Mouse (Mus musculus) midbrain, embryonic 13.5 days (tissue): ENCODE measurements at regions not wholly inside any gene's neighbourhood (a gene's known extent, or its start where the extent isn't known, plus 50 kb on each side); places are given as distances from the start of the nearest gene placed in this dataset.

Source experiments
- ATAC-seq: fragments of 200-750 bp; cut with Nextera tagmentation; 2 replicates; pipeline ENCODE4 v1.8.0; 2017; ENCODE audit warnings: mild to moderate bottlenecking, moderate TSS enrichment, moderate library complexity
- H3K27ac ChIP-seq: fragments of 300-500 bp; sonication (generic); 2 replicates; pipeline ENCODE4 v1.5.1; 2015; ENCODE audit warnings: inconsistent platforms, mild to moderate bottlenecking, moderate library complexity
- H3K27me3 ChIP-seq: fragments of 300-500 bp; sonication (generic); 2 replicates; pipeline ENCODE4 v1.6.1; 2015; ENCODE audit warnings: mild to moderate bottlenecking, inconsistent platforms
- H3K36me3 ChIP-seq: fragments of 300-500 bp; sonication (generic); 2 replicates; pipeline ENCODE4 v1.6.1; 2015; ENCODE audit warnings: mild to moderate bottlenecking, inconsistent platforms
- H3K4me1 ChIP-seq: fragments of 300-500 bp; sonication (generic); replicated peaks from 2 replicates; pipeline ENCODE4 v1.6.1; 2015; ENCODE audit warnings: inconsistent platforms
- H3K4me2 ChIP-seq: fragments of 300-500 bp; sonication (generic); replicated peaks from 2 replicates; pipeline ENCODE4 v1.6.1; 2015; ENCODE audit warnings: moderate library complexity, mild to moderate bottlenecking, inconsistent platforms
- H3K4me3 ChIP-seq: fragments of 300-500 bp; sonication (generic); replicated peaks from 2 replicates; pipeline ENCODE4 v1.5.1; 2015; ENCODE audit warnings: mild to moderate bottlenecking, inconsistent platforms
- H3K9ac ChIP-seq: fragments of 300-500 bp; sonication (generic); replicated peaks from 2 replicates; pipeline ENCODE4 v1.6.1; 2015; ENCODE audit warnings: mild to moderate bottlenecking, inconsistent platforms
- H3K9me3 ChIP-seq: fragments of 300-500 bp; sonication (generic); 2 replicates; pipeline ENCODE4 v1.6.1; 2016; ENCODE audit warnings: mild to moderate bottlenecking, inconsistent platforms
- WGBS: fragments of 180-500 bp; shearing (Covaris S2); methylation state at CpG from one replicate; pipeline ENCODE4 v1.1.7; 2015; 5-methylcytosine and 5-hydroxymethylcytosine counted together

DNA sequence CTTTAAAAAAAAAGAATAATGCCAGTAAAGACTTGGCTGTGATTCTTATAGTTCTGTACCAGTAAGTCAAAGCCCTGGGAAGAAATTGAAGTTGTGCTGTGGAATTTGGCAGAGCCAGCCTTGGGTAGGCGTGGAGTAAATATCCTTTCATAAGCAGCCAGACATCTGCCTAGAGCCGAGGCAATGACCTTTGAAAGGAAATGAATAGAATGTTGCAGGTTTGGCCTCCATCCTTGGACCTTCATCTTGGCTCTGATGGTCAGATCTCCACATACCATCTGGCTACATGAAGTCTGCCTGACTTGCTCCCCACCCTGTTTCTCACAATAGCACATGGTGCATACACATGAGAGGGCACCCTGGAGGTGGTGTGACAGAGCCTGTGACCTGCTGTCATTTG is 174.9 kb upstream of the Nmur2 start:
- H3K4me3 ChIP-seq = no peak overlapping the region
- no peak overlapping the region for H3K9ac ChIP-seq
- no peaks in the 10 kb centered on the region for H3K27me3 ChIP-seq
- H3K36me3 ChIP-seq = no peaks in the 10 kb centered on the region
- H3K9me3 ChIP-seq = no peaks in the 10 kb centered on the region; the same call in 1 of the 2 replicates
- H3K4me1 ChIP-seq = no peaks in the 10 kb centered on the region
- no peak overlapping the region for H3K27ac ChIP-seq
- ATAC-seq = no peak
- WGBS = 95% methylated on average over 2 of the region's 2 CpGs
- no peak overlapping the region for H3K4me2 ChIP-seq

DNA sequence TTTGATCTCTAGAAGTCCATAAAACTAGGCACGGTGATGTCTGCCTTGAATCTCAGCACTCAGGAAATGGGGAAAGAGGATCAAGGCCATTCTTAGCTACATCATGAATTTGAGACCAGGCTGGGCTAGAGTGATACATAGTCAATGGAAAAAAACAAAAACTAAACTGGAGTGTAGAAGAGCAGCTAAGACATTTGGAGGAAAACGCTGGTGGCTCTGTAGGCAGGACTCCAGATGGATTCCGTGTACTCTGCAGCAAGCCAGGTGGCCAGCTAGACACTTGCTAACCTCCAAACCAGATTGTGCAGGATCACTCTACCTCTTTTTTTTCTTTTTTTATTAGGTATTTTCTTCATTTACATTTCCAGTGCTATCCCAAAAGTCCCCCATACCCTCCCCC is 161.0 kb upstream of the Nmur2 start:
- Histone ChIP-seq H3K4me3 (no peak overlapping the region), H3K4me2 (no peak overlapping the region), H3K9ac (no peak overlapping the region), H3K27me3 (no peaks in the 10 kb centered on the region), H3K36me3 (no peaks in the 10 kb centered on the region), H3K4me1 (no peaks in the 10 kb centered on the region), H3K27ac (no peak overlapping the region), H3K9me3 (no peaks in the 10 kb centered on the region)
- 93% methylated on average over 3 of the region's 3 CpGs for WGBS
- no peak for ATAC-seq

DNA sequence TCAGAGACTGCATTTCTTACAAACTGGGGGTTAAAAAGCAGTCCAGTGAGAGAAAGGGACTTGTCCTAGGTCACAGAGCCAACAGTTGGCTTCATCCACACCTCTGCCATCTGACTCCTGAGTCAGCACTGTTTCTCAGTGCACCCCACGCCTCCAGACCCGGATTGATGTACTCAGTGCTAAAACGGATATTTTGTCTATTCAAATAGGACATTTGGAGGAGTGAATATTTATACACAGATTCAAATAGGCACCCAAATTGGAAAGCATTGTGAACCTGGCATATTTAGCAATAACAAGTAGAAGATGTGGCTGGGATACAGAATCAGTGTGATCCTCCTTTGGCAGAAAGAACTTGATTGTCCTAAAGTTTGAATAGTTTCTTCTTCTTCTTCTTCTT is 154.5 kb upstream of the Nmur2 start:
- H3K9me3 ChIP-seq = no peaks in the 10 kb centered on the region
- no peak for ATAC-seq
- H3K4me2 ChIP-seq = no peak overlapping the region
- no peak overlapping the region for H3K9ac ChIP-seq
- no peaks in the 10 kb centered on the region for H3K27me3 ChIP-seq
- H3K4me3 ChIP-seq = no peak overlapping the region
- no peaks in the 10 kb centered on the region for H3K36me3 ChIP-seq
- no peaks in the 10 kb centered on the region for H3K4me1 ChIP-seq
- 83% methylated on average over 3 of the region's 3 CpGs for WGBS
- H3K27ac ChIP-seq = no peak overlapping the region

DNA sequence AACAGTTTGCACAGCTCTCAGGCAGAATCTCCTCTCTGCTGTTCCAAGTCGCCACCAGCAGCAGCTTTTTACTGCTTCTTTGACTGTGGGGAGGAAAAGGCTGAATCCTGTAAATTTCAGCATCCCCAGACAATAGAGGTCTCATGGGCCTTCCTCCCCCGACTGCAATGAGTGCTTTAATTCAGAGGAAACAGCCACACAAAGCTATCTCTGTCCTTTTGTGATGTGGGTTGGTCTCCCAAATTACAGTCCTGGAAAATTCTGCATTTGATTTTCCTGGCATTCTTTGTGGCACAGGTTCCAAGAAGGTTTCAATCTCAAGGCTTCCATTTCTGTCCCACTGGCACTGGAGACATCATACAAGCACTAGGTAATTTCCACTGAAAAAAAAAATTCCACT is 152.6 kb upstream of the Nmur2 start:
- Histone ChIP-seq H3K9me3 (no peaks in the 10 kb centered on the region), H3K27me3 (no peaks in the 10 kb centered on the region), H3K27ac (no peak overlapping the region), H3K9ac (no peak overlapping the region), H3K4me1 (no peaks in the 10 kb centered on the region), H3K4me2 (no peak overlapping the region), H3K36me3 (no peaks in the 10 kb centered on the region), H3K4me3 (no peak overlapping the region)
- 60% methylated on average over 2 of the region's 2 CpGs for WGBS
- ATAC-seq = no peak

DNA sequence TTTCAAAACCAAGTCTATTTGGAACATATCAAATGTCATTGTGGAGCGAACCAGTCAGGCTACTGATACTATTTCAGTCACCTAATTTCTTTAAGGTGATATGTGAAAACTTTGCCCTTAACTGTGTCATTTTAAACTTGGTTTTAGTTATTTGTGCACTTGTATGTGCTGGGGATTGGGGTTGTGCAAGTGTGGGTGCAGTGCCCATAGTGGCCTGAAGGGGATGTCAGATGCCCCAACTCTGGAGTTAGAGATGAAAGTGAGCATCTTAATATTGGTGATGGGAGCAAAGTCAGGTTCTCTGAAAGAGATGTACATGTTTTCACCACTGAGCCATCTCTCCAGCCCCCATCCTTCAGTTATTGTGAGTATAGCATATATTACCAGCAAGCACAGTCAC is 133.1 kb upstream of the Nmur2 start:
- Histone ChIP-seq H3K4me2 (no peak overlapping the region), H3K27me3 (no peaks in the 10 kb centered on the region), H3K4me3 (no peak overlapping the region), H3K9me3 (no peaks in the 10 kb centered on the region), H3K27ac (no peak overlapping the region), H3K4me1 (no peaks in the 10 kb centered on the region), H3K9ac (no peak overlapping the region), H3K36me3 (no peaks in the 10 kb centered on the region)
- 92% methylated on average over 1 of the region's 1 CpGs for whole genome bisulfite sequencing
- no peak for ATAC-seq

DNA sequence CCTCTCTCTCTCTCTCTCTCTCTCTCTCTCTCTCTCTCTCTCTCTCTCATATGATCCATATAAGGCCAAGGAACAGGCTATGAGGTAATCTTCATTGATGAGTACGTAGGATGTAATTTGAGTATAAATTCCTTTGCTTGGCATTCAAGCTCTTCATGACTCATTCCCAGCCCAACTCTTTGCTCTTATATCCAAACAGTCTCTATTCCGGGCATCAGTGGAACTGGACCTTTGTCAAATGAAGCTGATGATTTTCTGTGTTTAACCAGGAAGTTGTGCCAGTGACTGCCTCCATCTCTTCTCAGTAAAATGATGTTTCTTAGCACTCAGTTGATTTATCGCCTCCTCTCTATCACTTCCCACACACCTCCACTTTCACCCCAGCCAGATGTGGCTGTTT is 132.4 kb upstream of the Nmur2 start:
- Histone ChIP-seq H3K9me3 (no peaks in the 10 kb centered on the region), H3K4me2 (no peak overlapping the region), H3K4me3 (no peak overlapping the region), H3K27ac (no peak overlapping the region), H3K9ac (no peak overlapping the region), H3K36me3 (no peaks in the 10 kb centered on the region), H3K4me1 (no peaks in the 10 kb centered on the region), H3K27me3 (no peaks in the 10 kb centered on the region)
- WGBS = 86% methylated on average over 3 of the region's 3 CpGs
- no peak for ATAC-seq

DNA sequence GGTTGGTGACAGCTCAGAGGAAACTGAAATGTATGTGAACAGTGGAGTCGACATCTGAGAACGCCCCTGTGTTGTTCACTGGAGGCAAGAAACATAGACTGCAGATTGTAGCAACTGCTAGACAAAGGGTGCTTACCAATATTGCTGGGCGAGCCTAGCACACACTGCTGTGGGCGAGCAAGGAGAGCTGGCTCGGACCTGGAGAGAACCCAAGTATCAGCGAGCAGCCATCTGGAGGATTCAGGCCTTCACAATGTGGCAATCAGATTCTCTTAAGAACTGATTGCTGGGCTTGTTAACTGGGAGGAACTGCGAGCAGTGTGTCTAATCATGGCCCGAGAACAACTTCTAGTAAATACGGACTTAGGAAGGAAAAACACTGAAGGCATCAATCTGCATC is 128.8 kb upstream of the Nmur2 start:
- WGBS = 77% methylated on average over 9 of the region's 9 CpGs
- Histone ChIP-seq H3K36me3 (no peaks in the 10 kb centered on the region), H3K27me3 (no peaks in the 10 kb centered on the region), H3K27ac (no peak overlapping the region), H3K4me1 (0 out of 2 replicates have a peak, but pooled peaks cover 9% of the 10 kb centered on the region), H3K9me3 (no peaks in the 10 kb centered on the region), H3K4me2 (no peak overlapping the region), H3K4me3 (no peak overlapping the region), H3K9ac (no peak overlapping the region)
- no peak for ATAC-seq

DNA sequence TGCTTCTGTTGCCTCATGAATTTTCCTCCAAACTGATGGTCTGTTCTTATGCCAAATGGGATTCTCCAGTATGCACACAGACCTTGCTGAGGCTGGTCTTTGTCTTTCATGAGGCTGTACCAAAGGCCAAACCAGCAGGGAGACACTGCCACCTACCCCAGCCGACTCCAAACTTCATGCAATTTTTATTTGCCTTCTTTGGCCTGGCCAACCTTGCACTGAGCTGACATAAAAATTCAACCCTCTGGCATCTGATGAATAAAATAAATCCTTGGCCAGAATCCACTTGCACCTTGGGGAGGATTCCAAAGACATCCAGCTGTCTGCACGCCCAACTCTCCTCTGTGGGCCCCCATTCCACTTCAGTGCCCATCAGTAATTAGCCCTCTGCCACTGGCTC is 126.0 kb upstream of the Nmur2 start:
- no peak overlapping the region for H3K4me2 ChIP-seq
- no peaks in the 10 kb centered on the region for H3K9me3 ChIP-seq
- no peak overlapping the region for H3K9ac ChIP-seq
- no peaks in the 10 kb centered on the region for H3K27me3 ChIP-seq
- H3K4me1 ChIP-seq = 0 out of 2 replicates have a peak, but pooled peaks cover 9% of the 10 kb centered on the region
- no peaks in the 10 kb centered on the region for H3K36me3 ChIP-seq
- peak overlapping the region; percentile 58 for H3K27ac ChIP-seq
- ATAC-seq = no peak
- no peak overlapping the region for H3K4me3 ChIP-seq
- 30% methylated on average over 2 of the region's 2 CpGs for WGBS

DNA sequence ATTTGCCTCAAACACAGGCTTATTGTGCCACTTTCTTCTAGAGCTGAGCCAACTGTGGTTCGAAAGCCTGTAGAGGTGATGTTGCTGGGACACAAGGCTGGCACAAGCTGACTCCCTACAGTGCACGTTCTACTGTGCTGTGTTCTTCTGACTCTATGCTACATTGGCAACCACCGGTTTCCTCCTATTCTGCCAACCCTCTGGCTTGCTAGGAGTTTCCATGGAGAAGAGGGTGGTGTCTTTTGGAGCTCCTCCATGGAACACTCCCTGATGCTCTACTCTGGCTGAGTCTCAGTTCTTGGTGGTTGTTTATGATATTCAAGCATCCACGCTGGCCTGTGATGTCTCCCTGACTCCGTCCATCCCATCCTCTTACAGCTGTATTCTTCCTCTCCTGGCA is 124.9 kb upstream of the Nmur2 start:
- no peak overlapping the region for H3K27ac ChIP-seq
- no peak overlapping the region for H3K9ac ChIP-seq
- WGBS = 88% methylated on average over 5 of the region's 5 CpGs
- 0 out of 2 replicates have a peak, but pooled peaks cover 9% of the 10 kb centered on the region for H3K4me1 ChIP-seq
- ATAC-seq = no peak
- H3K4me3 ChIP-seq = no peak overlapping the region
- no peaks in the 10 kb centered on the region for H3K9me3 ChIP-seq
- H3K27me3 ChIP-seq = no peaks in the 10 kb centered on the region
- H3K36me3 ChIP-seq = no peaks in the 10 kb centered on the region
- H3K4me2 ChIP-seq = no peak overlapping the region

DNA sequence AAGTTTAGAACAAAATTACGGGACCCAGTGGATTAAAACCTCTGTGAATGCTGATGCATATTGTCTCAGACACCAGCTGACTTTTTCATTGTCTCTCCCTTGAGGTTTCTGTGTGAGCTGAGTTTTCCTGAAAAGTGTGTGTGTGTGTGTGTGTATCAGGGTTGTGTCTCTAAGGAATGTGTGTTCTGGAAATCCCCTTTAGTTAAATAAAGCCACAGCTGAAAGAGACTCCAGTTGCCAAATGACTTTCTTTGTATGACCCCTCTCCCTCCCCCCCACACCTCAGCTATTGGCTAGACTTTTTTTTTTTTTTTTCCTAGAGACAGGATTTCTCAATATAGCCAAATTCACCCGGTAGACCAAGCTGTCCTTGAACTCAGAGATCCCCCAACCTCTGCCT is 119.5 kb upstream of the Nmur2 start:
- H3K9me3 ChIP-seq = no peaks in the 10 kb centered on the region
- H3K9ac ChIP-seq = no peak overlapping the region
- H3K36me3 ChIP-seq = no peaks in the 10 kb centered on the region
- ATAC-seq = no peak
- WGBS = 22% methylated on average over 2 of the region's 2 CpGs
- H3K4me1 ChIP-seq = peaks cover 8% of the 10 kb centered on the region
- H3K27ac ChIP-seq = no peak overlapping the region
- H3K27me3 ChIP-seq = no peaks in the 10 kb centered on the region
- no peak overlapping the region for H3K4me3 ChIP-seq
- no peak overlapping the region for H3K4me2 ChIP-seq

DNA sequence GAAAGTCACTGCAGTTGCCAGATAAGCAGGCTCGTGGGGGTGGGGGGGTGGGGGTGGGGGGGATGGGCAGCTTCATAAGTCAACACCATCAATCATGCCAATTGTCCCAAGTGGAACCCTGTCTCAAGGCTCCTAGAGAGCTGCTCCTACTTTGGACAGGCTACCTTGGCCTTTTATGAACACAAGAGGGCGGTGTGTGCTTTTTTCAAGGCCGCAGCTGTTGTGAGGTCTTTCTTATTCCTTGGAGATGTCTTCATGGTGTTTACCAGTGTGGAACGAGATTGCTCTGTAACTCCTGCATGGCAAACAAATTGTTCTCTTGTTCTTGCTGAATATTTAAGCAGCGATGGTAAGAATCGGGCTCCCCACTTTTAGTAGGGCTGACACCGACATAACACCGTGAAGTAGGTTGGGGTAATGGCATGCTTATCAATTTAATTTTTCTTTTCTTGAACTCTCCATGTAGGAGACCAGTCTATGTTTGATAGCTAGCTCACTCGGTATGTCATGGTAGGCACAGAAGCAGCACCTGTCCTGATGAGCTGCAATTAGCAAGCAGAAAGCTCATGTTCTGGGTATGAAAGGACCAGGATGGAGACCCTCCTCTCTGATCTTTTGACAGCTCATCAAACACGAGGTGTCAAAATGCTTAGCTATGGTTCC is 118.7 kb upstream of the Nmur2 start:
- H3K9ac ChIP-seq = no peak overlapping the region
- H3K4me3 ChIP-seq = no peak overlapping the region
- H3K27ac ChIP-seq = 0 out of 2 replicates have a peak overlapping the region, but pooled peaks have one; percentile 6
- peaks cover 8% of the 10 kb centered on the region for H3K4me1 ChIP-seq
- 24% methylated on average over 10 of the region's 10 CpGs for WGBS
- no peak overlapping the region for H3K4me2 ChIP-seq
- H3K36me3 ChIP-seq = no peaks in the 10 kb centered on the region
- ATAC-seq = peak; percentile 89
- H3K27me3 ChIP-seq = no peaks in the 10 kb centered on the region
- H3K9me3 ChIP-seq = no peaks in the 10 kb centered on the region

DNA sequence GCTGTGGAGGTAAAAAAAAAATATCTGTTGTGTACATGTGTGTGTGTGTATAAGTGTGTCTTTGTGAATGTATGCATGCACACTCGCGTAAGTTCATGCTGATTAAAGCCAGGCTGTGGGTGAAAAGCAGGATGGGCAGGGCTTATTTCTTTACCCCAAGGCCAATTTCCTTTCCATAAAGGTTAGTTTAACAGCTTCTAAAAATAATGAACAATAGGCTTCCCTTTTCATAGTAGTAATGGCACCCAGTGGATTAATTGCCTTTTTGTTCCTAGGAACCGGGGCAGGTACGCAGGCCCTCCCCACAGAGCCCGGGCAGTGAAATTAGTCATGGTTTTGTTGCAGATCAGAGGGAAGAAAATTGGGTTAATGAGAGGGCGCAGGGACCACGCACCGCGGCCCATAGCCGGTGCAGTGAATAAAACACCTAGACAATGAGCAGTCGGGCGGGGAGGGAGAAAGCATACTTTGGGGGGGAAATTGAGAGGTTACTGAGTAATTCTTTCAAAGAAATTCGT is 110.1 kb upstream of the Nmur2 start:
- no peaks in the 10 kb centered on the region for H3K9me3 ChIP-seq
- H3K9ac ChIP-seq = no peak overlapping the region
- no peaks in the 10 kb centered on the region for H3K36me3 ChIP-seq
- H3K4me1 ChIP-seq = peaks cover 5% of the 10 kb centered on the region
- no peak overlapping the region for H3K4me2 ChIP-seq
- H3K27ac ChIP-seq = no peak overlapping the region
- peak; percentile 11; the same call in 1 of the 2 replicates for ATAC-seq
- H3K27me3 ChIP-seq = peaks cover 4% of the 10 kb centered on the region; the same call in 1 of the 2 replicates
- H3K4me3 ChIP-seq = no peak overlapping the region
- WGBS = 10% methylated on average over 13 of the region's 13 CpGs

DNA sequence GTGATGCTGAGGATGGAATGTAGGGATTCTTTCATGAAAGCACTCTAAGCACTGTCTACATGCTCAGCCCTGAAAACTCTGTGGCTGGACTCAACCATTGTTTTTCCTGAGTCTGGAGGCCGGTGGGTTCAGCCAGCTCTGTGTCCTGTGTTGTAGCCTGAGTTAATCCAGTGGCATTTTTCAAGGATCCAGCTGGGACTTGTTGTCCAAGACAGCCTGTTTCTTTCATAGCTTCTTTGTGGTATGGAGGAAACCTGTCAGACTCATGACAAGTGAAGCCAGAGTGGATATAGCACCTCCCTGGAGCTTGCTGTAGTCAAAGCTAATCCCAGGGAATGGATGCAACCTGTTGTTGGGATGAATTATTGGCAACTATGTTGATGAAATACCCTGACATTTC is 108.9 kb upstream of the Nmur2 start:
- no peak overlapping the region for H3K27ac ChIP-seq
- no peak overlapping the region for H3K4me3 ChIP-seq
- no peak overlapping the region for H3K4me2 ChIP-seq
- H3K9me3 ChIP-seq = no peaks in the 10 kb centered on the region
- no peak for ATAC-seq
- no peak overlapping the region for H3K9ac ChIP-seq
- no peaks in the 10 kb centered on the region for H3K36me3 ChIP-seq
- peaks cover 4% of the 10 kb centered on the region; the same call in 1 of the 2 replicates for H3K27me3 ChIP-seq
- WGBS = 27% methylated on average over 1 of the region's 1 CpGs
- H3K4me1 ChIP-seq = peaks cover 5% of the 10 kb centered on the region
